Mouse (Mus musculus) liver, postnatal 0 days (tissue): ENCODE data around the gene Dcaf5. TPM values are rescaled to one million over a fixed set of nuclear protein-coding genes. Genes with fewer than 3 reads are reported as not detected.

Source experiments
- ATAC-seq: fragments of 200-750 bp; cut with Nextera tagmentation; 2 replicates; pipeline ENCODE4 v1.8.0; 2017; ENCODE audit warnings: mild to moderate bottlenecking, moderate library complexity
- DNase-seq: peaks from one replicate; pipeline ENCODE4 v3.0.0-alpha.2; 2016
- H3K27ac ChIP-seq: fragments of 300-500 bp; sonication (generic); 2 replicates; pipeline ENCODE4 v1.5.1; 2014; ENCODE audit warnings: antibody characterized with exemption, moderate library complexity, mild to moderate bottlenecking, low read depth
- H3K27me3 ChIP-seq: fragments of 300-500 bp; sonication (generic); 2 replicates; pipeline ENCODE4 v1.6.1; 2014; ENCODE audit warnings: low read length, control low read depth, mixed read lengths; ENCODE audit not compliant: insufficient read depth
- H3K36me3 ChIP-seq: fragments of 300-500 bp; sonication (generic); replicated peaks from 2 replicates; pipeline ENCODE4 v1.6.1; 2014; ENCODE audit warnings: mild to moderate bottlenecking, control low read depth, low read length, moderate library complexity, mixed read lengths; ENCODE audit not compliant: insufficient read depth
- H3K4me1 ChIP-seq: fragments of 300-500 bp; sonication (generic); 2 replicates; pipeline ENCODE4 v1.6.1; 2014; ENCODE audit warnings: antibody characterized with exemption, mild to moderate bottlenecking, control low read depth; ENCODE audit not compliant: insufficient read depth
- H3K4me2 ChIP-seq: fragments of 300-500 bp; sonication (generic); 2 replicates; pipeline ENCODE4 v1.6.1; 2014; ENCODE audit warnings: low read depth, mild to moderate bottlenecking, low read length, moderate library complexity, mixed read lengths
- H3K4me3 ChIP-seq: fragments of 300-500 bp; sonication (generic); 2 replicates; pipeline ENCODE4 v1.5.1; 2014; ENCODE audit warnings: low read depth, low read length
- H3K9ac ChIP-seq: fragments of 300-500 bp; sonication (generic); replicated peaks from 2 replicates; pipeline ENCODE4 v1.6.1; 2014; ENCODE audit warnings: mild to moderate bottlenecking, moderate library complexity
- H3K9me3 ChIP-seq: fragments of 300-500 bp; sonication (generic); 2 replicates; pipeline ENCODE4 v1.6.1; 2016; ENCODE audit warnings: mild to moderate bottlenecking, control low read depth, low read length, mixed read lengths
- CTCF ChIP-seq: sonication (generic); IDR thresholded peaks from 2 replicates; pipeline ENCODE4 v1.5.1; 2016; ENCODE audit warnings: antibody characterized with exemption, low read depth
- EP300 ChIP-seq: IDR thresholded peaks from 2 replicates; pipeline ENCODE4 v1.6.1; 2016; ENCODE audit warnings: antibody characterized with exemption, low read depth, mild to moderate bottlenecking
- WGBS: fragments of 180-500 bp; shearing (Covaris S2); extraction: QIAGEN DNeasy Blood & Tissue Kit; methylation state at CpG from one replicate; pipeline ENCODE4 v1.1.7; 2014; ENCODE audit not compliant: insufficient replicate concordance; 5-methylcytosine and 5-hydroxymethylcytosine counted together
- polyA plus RNA-seq: library from polyadenylated mRNA; unstranded; fragments of >200 nt; fragmentation: Nextera tagmentation; extraction: Ambion mirVana; gene quantifications from 2 replicates; pipeline ENCODE4 v1.2.1, GENCODE M21; 2015

Dcaf5 gene
- polyA plus RNA-seq, 1 experiment from 2014 or later, result 3.9 TPM

DNA sequence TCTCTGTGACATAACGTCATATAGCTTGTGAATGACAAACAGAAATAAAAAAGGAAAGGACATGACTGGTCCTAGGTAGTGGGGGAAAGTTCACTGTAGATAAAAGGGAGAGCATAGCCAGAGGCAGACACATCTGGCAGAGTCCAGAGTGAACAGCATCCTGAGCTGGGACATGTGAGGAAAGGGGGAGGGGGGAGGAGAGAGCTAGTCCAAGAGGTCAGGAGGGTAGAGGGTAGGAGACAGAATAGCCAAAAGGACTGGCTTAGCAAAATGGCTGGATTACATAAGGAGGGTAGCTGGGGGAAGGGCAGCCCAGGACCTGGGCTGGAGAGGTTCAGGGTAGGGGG lies 111.6 kb downstream of the Dcaf5 start:
- Histone ChIP-seq H3K4me2 (no peak overlapping the region), H3K36me3 (no peaks in the 10 kb centered on the region), H3K9ac (no peak overlapping the region), H3K27me3 (no peaks in the 10 kb centered on the region), H3K9me3 (no peaks in the 10 kb centered on the region), H3K4me1 (peaks cover 30% of the 10 kb centered on the region), H3K27ac (peak overlapping the region; percentile 30), H3K4me3 (no peak overlapping the region)
- WGBS, result 52% methylated on average over 1 of the region's 1 CpGs
- ATAC-seq, result peak; percentile 90
- no peak for TF ChIP-seq CTCF
- peak; percentile 31; the same call in 1 of the 2 replicates for TF ChIP-seq EP300
- DNase-seq, result peak; percentile 34

DNA sequence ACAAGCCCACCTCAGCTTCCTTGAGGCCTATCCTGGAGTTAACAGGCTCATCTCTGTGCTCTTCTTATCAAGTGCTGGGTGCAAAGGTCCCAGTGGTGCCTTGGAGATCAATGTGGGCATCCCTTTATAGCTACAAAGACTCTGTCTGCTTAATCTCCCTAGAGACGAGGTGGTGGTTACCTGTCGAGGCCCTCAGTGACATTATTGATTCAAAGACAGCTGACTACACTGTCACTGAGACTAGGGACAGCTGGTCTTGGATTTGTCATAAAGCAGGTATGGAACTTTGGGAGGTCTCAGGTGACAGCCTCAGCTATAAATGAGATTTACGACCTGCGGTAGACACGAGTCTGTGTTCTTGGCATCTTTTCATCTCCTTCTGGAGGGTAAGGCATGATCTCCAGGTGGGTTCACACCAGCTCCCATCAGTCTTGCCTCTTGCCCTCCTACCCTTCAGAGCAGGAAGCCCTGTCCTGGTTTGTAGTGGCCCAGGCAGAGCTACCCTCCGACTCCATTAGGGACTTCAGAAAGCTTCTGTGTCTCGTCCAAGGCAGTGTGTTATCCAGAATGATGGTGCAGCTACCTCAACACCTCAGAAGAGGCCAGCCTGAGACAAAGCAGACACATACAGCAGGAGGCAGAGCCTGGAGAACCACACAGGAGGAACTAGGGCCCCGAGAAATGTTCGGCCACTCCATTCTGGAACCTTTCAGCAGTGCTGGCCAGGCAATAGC lies 112.2 kb downstream of the Dcaf5 start:
- Histone ChIP-seq H3K27me3 (no peaks in the 10 kb centered on the region), H3K36me3 (no peaks in the 10 kb centered on the region), H3K4me3 (no peak overlapping the region), H3K4me1 (peaks cover 26% of the 10 kb centered on the region), H3K9me3 (no peaks in the 10 kb centered on the region), H3K4me2 (no peak overlapping the region), H3K27ac (peak overlapping the region; percentile 13; the same call in 1 of the 2 replicates), H3K9ac (no peak overlapping the region)
- peak; percentile 6; the same call in 1 of the 2 replicates for ATAC-seq
- no peak for TF ChIP-seq EP300
- TF ChIP-seq CTCF, result no peak
- no peak for DNase-seq
- 65% methylated on average over 9 of the region's 9 CpGs for WGBS

DNA sequence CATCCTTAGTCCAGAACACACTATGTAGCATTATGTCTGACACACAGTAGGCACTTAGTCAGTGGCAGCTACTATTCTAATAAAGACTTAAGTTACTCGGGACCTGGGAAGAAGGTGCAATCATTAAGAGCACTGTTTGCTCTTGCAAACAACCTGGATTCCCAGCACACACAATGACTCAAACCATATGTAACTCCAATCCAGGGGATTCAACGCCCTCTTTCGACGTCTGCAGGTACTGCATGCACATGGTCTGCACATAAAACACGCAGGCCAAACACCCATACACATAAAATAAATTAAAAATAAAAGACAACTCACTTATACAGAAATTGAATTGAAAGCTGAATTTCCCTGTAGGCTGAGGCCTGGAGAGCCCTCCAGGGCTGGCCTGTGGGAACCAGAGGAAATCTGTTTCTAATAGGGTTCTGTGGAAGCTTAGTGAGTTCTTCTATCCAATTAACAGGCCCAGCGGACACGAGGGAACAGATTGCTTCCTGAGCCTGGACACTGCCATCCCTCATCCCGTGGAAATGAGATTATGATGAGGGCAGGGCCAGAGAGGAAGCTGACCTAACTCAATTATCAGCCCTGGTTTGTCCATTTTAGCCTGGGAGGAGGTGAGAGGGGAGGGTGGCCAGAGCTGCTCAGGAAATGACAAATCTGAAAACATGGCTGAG lies 112.9 kb downstream of the Dcaf5 start:
- H3K9me3 ChIP-seq, result no peaks in the 10 kb centered on the region
- no peak overlapping the region for H3K4me2 ChIP-seq
- H3K4me1 ChIP-seq, result peaks cover 26% of the 10 kb centered on the region
- H3K27me3 ChIP-seq, result no peaks in the 10 kb centered on the region
- H3K9ac ChIP-seq, result no peak overlapping the region
- TF ChIP-seq EP300 (no peak), CTCF (peak; percentile 34)
- no peak overlapping the region for H3K27ac ChIP-seq
- H3K36me3 ChIP-seq, result no peaks in the 10 kb centered on the region
- WGBS, result 65% methylated on average over 8 of the region's 8 CpGs
- ATAC-seq (peak; percentile 20; the same call in 1 of the 2 replicates), DNase-seq (no peak)
- H3K4me3 ChIP-seq, result no peak overlapping the region

DNA sequence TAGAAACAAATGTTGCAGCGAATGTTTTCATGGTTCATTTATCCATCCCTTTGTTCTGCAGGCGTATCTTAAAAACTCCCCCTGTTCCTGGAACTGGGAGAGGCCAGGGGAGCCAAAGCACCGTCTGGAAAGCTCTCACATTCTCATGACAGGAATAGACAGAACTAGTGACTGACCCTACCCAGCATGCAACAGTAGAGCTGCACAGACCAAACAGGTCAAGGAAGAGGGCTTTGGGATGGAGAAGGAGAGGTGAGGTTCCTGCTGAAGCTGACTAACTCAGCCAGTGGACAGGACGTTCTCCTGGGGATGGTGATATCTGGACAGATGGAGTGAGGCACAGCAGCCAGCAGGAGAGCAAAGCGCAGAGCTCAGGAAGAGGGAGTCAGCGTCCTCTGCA lies 113.9 kb downstream of the Dcaf5 start:
- Histone ChIP-seq H3K4me2 (no peak overlapping the region), H3K9me3 (no peaks in the 10 kb centered on the region), H3K27me3 (no peaks in the 10 kb centered on the region), H3K9ac (no peak overlapping the region), H3K4me3 (no peak overlapping the region), H3K4me1 (peaks cover 26% of the 10 kb centered on the region), H3K36me3 (no peaks in the 10 kb centered on the region), H3K27ac (no peak overlapping the region)
- DNase-seq (no peak), ATAC-seq (no peak)
- TF ChIP-seq CTCF (no peak), EP300 (no peak)
- 77% methylated on average over 6 of the region's 6 CpGs for WGBS

DNA sequence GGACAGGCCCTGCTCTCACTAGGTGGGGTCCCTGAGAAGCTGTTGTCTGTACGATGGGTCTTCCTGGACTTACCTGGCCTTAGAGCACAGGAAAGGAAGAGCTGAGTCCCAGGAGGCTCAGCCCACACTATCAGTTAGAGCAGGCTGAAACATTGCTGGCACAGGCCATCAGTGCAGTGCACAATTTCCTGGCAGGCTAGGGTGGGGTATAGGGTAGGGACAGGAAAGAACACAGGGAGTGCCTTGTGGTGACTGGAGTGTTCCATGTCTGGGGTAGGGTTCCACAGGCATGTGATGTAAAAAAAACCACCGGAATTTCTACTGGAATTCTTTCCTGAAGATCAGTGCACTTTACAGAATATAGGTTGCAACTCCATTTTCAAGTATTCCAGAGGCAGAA lies 117.3 kb downstream of the Dcaf5 start:
- no peak overlapping the region for H3K9ac ChIP-seq
- 69% methylated on average over 2 of the region's 2 CpGs for WGBS
- DNase-seq, result no peak
- H3K4me1 ChIP-seq, result peaks cover 1% of the 10 kb centered on the region; the same call in 1 of the 2 replicates
- H3K9me3 ChIP-seq, result no peaks in the 10 kb centered on the region
- no peak overlapping the region for H3K4me3 ChIP-seq
- H3K36me3 ChIP-seq, result no peaks in the 10 kb centered on the region
- no peak for ATAC-seq
- H3K4me2 ChIP-seq, result no peak overlapping the region
- no peak overlapping the region for H3K27ac ChIP-seq
- no peak for TF ChIP-seq CTCF
- TF ChIP-seq EP300, result no peak
- H3K27me3 ChIP-seq, result no peaks in the 10 kb centered on the region

DNA sequence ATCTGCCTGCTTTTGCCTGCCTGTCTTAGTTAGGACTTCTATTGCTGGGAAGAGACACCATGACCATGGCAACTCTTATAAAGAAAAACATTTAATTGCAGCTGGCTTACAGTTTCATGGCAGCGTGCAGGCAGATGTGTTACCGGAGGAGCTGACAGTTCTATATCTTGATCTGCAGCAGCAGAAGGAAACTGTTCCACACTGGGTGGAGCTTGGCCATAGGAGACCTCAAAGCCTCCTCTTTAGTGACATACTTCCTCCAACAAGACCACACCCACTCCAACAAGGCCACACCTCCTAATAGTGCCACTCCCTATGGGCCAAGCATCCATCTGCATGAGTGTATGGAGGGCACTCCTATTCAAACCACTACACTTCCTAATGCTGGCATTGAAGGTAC lies 121.1 kb downstream of the Dcaf5 start:
- Histone ChIP-seq H3K4me3 (no peak overlapping the region), H3K9me3 (no peaks in the 10 kb centered on the region), H3K27me3 (no peaks in the 10 kb centered on the region), H3K9ac (no peak overlapping the region), H3K4me1 (no peaks in the 10 kb centered on the region), H3K4me2 (no peak overlapping the region), H3K27ac (no peak overlapping the region), H3K36me3 (no peaks in the 10 kb centered on the region)
- TF ChIP-seq CTCF (no peak), EP300 (no peak)
- ATAC-seq, result no peak
- DNase-seq, result no peak
- 68% methylated on average over 2 of the region's 2 CpGs for WGBS
